Mouse (Mus musculus) CD4-positive, CD25-positive, alpha-beta regulatory T cell, adult 4 months (primary cell): ENCODE measurements around the gene Hoxc5. TPM values are rescaled to one million over a fixed set of nuclear protein-coding genes. Genes with fewer than 3 reads are reported as not detected.

Source experiments
- ATAC-seq: one replicate; pipeline ENCODE4 v1.8.0; 2017
- polyA plus RNA-seq, 2 experiments: library from polyadenylated mRNA; unstranded; fragments of 100-300 nt; shearing (Covaris generic); gene quantifications; one replicate each; pipeline ENCODE4 v1.2.1; 2017

The Hoxc5 gene
- polyA plus RNA-seq, 2 experiments from 2014 or later: not detected

- ATAC-seq: no peak
These were observed 71.6 kb downstream of the Hoxc5 start for GRCm38 (mm10) chr15:103038701-103039480.

GRCm38 (mm10) chr15:103039609-103040008, 72.4 kb downstream of the Hoxc5 start:
- ATAC-seq: no peak

- ATAC-seq: no peak
These were observed 73.4 kb downstream of the Hoxc5 start for GRCm38 (mm10) chr15:103040601-103041000.

GRCm38 (mm10) chr15:103041613-103042012, 74.4 kb downstream of the Hoxc5 start:
- ATAC-seq: no peak

GRCm38 (mm10) chr15:103042209-103042608, 75.0 kb downstream of the Hoxc5 start:
- no peak for ATAC-seq

- no peak for ATAC-seq
These were observed 84.4 kb downstream of the Hoxc5 start for GRCm38 (mm10) chr15:103051670-103052069.

- no peak for ATAC-seq
These were observed 86.0 kb downstream of the Hoxc5 start for GRCm38 (mm10) chr15:103053210-103053609.

- ATAC-seq: no peak
These were observed 89.2 kb downstream of the Hoxc5 start for GRCm38 (mm10) chr15:103056396-103056795.

GRCm38 (mm10) chr15:103058715-103059114, 91.5 kb downstream of the Hoxc5 start:
- ATAC-seq: no peak

GRCm38 (mm10) chr15:103059393-103059992, 92.2 kb downstream of the Hoxc5 start:
- ATAC-seq: no peak

GRCm38 (mm10) chr15:103060021-103060340, 92.7 kb downstream of the Hoxc5 start:
- ATAC-seq: no peak

- no peak for ATAC-seq
These were observed 93.3 kb downstream of the Hoxc5 start for GRCm38 (mm10) chr15:103060341-103061130.

- ATAC-seq: no peak
These were observed 94.0 kb downstream of the Hoxc5 start for GRCm38 (mm10) chr15:103061131-103061825.

- ATAC-seq: no peak
These were observed 94.7 kb downstream of the Hoxc5 start for GRCm38 (mm10) chr15:103061988-103062387.

GRCm38 (mm10) chr15:103065642-103066041, 98.4 kb downstream of the Hoxc5 start:
- no peak for ATAC-seq

Other genes with a start within 250 kb of the Hoxc5 start
- 10 to 100 TPM; 37.8 to 60.1 TPM for gene Calcoco1, start 245.3 kb upstream of the Hoxc5 start, polyA plus RNA-seq
- gene Hoxc13, start 46.3 kb upstream of the Hoxc5 start, polyA plus RNA-seq: not detected
- not detected for gene Hoxc12, start 30.7 kb upstream of the Hoxc5 start, polyA plus RNA-seq
- gene Hoxc11, start 13.0 kb upstream of the Hoxc5 start, polyA plus RNA-seq: not detected
- not detected for gene Hoxc10, start 647 bp upstream of the Hoxc5 start, polyA plus RNA-seq
- not detected for gene Hoxc9, start 9.0 kb downstream of the Hoxc5 start, polyA plus RNA-seq
- gene Hoxc8, start 23.2 kb downstream of the Hoxc5 start, polyA plus RNA-seq: under 1 TPM in 1 of 2 experiments, not detected in 1; 0.43 TPM
- gene Hoxc6, start 30.8 kb downstream of the Hoxc5 start, polyA plus RNA-seq: not detected
- gene Hoxc4, start 51.5 kb downstream of the Hoxc5 start, polyA plus RNA-seq: not detected
- gene Smug1, start 199.6 kb downstream of the Hoxc5 start, polyA plus RNA-seq: 1 to 10 TPM; 6.0 to 8.1 TPM